Mouse (Mus musculus): ENCODE results near the gene Ssh3. TPM values are rescaled to one million over a fixed set of nuclear protein-coding genes. Genes with fewer than 3 reads are reported as not detected.
"Not testable (repeated sequence)": the region's sequence is repeated elsewhere in the genome, so short reads cannot be mapped to it uniquely, and the experiment has no call there.

The Ssh3 gene
- total and polyA plus RNA-seq, 2 experiments from 2014 or later: 6.4 to 11.6 TPM

DNA sequence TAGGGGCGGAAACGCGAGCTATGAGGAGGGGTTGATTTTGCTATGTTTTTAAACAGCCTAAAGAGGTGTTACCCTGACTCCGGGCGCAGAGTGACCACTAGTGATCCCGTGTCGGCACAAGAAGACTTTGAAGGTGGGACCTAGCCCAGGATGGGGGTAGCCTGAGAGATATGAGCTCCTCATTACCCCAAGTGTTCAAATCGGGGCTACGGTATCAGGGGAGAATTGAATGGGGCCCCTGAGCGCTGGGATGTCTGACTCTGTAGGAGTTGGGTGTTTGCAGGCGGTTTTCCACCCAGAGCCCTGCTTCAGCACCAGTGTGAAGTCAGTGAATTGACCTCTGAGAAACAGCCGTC lies 11.1 kb downstream of the Ssh3 start:
- peak overlapping the region; percentile 70 for H3K4me3 ChIP-seq (ENCODE audit: low read depth, low read length)
- H3K9me3 ChIP-seq (replicated peaks; ENCODE audit: control insufficient read depth, low read length): no peaks in the 10 kb centered on the region
- DNase-seq (ENCODE audit: low spot score) (no peak), ATAC-seq (ENCODE audit: insufficient read depth, low read depth) (no peak)
- no peak for TF ChIP-seq EP300 (IDR thresholded peaks at IDR 0.05; ENCODE audit: low read depth)
- no peak for TF ChIP-seq CTCF (IDR thresholded peaks at IDR 0.05; ENCODE audit: low read depth)
- peak overlapping the region; percentile 39; the same call in 1 of the 2 replicates for H3K27ac ChIP-seq (ENCODE audit: low read depth)
- H3K9ac ChIP-seq (replicated peaks; ENCODE audit: low read depth, low read length): peak overlapping the region; percentile 32; the same call in 1 of the 2 replicates
- 18% methylated on average over 12 of the region's 12 CpGs for WGBS
- H3K4me1 ChIP-seq (ENCODE audit: control insufficient read depth, insufficient read depth): 0 out of 2 replicates have a peak, but pooled peaks cover 3% of the 10 kb centered on the region
- no peaks in the 10 kb centered on the region for H3K36me3 ChIP-seq (replicated peaks; ENCODE audit: control insufficient read depth, insufficient read depth, low read length)
- H3K27me3 ChIP-seq (ENCODE audit: control insufficient read depth, insufficient read depth, low read length): no peaks in the 10 kb centered on the region
- H3K4me2 ChIP-seq (ENCODE audit: low read depth, low read length): peak overlapping the region; percentile 89

DNA sequence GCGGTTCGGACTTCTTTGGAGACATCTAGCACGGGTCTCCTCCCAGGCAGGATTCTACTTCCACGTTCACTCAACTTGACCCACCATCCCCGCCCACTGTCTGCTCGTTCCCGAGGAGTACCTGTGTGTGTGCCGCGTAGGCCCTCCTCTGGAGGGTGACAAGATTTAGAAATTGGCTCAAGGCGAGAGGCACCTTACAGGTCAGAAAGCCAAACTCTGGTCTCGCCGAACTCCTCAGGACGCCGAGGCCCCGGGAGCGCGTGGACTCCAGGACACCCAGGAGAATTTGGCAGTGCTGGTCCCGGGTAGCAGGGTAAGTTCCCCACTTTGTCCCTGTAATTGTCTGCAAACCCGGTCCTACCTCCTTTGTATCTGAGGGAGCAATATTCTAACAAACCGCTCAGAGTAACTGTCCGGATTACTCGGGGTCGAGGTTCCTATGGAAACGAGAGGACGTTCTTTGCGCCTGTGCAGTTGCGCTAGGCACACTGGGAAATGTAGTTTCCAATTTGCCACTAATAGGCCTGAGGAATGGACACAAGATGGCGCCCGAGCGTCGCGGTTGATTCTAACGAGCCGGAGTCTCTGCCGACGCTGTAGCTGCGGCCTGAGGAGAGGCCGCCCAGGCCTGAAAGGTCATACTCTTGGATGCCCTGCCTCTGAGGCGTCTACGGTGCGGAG lies 11.6 kb downstream of the Ssh3 start:
- Histone ChIP-seq H3K27ac (ENCODE audit: low read depth) (peak overlapping the region; percentile 39; the same call in 1 of the 2 replicates), H3K36me3 (replicated peaks; ENCODE audit: control insufficient read depth, insufficient read depth, low read length) (no peaks in the 10 kb centered on the region), H3K9me3 (replicated peaks; ENCODE audit: control insufficient read depth, low read length) (no peaks in the 10 kb centered on the region), H3K4me1 (ENCODE audit: control insufficient read depth, insufficient read depth) (0 out of 2 replicates have a peak, but pooled peaks cover 3% of the 10 kb centered on the region), H3K4me3 (ENCODE audit: low read depth, low read length) (peak overlapping the region; percentile 70), H3K27me3 (ENCODE audit: control insufficient read depth, insufficient read depth, low read length) (no peaks in the 10 kb centered on the region), H3K4me2 (ENCODE audit: low read depth, low read length) (peak overlapping the region; percentile 89), H3K9ac (replicated peaks; ENCODE audit: low read depth, low read length) (peak overlapping the region; percentile 32; the same call in 1 of the 2 replicates)
- under 1% methylated on average over 41 of the region's 41 CpGs for WGBS
- peak; percentile 93 for ATAC-seq (ENCODE audit: insufficient read depth, low read depth)
- DNase-seq (ENCODE audit: low spot score): peak; percentile 95
- no peak for TF ChIP-seq EP300 (IDR thresholded peaks at IDR 0.05; ENCODE audit: low read depth)
- TF ChIP-seq CTCF (IDR thresholded peaks at IDR 0.05; ENCODE audit: low read depth): peak; percentile 96

DNA sequence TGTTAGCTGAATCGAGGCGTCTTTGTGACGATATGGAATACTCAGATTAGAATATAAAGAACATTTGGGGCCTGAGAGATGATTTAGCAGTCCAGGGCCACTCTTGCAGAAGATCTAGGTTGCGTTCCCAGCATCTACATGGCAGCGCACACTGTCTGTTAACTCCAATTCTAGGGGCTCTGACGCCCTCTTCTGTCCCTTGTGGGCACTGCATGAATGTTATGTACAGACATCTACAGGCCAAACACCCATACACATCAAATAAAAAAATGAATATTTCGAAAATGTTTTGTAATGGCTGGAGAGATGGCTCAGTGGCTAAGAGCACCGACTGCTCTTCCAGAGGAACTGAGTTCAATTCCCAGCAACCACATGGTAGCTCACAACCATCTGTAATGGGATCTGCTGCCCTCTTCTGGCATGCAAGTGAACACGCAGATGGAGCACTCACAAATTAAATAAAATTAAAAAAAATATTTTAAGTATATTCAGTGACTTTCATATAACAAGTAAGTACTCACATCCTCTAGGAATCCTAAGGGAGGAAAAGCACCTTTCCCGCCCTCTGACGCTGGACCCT lies 13.3 kb downstream of the Ssh3 start:
- Histone ChIP-seq H3K4me2 (ENCODE audit: low read depth, low read length) (no peak overlapping the region), H3K9me3 (replicated peaks; ENCODE audit: control insufficient read depth, low read length) (no peaks in the 10 kb centered on the region), H3K36me3 (replicated peaks; ENCODE audit: control insufficient read depth, insufficient read depth, low read length) (no peaks in the 10 kb centered on the region), H3K9ac (replicated peaks; ENCODE audit: low read depth, low read length) (no peak overlapping the region), H3K4me3 (ENCODE audit: low read depth, low read length) (no peak overlapping the region), H3K27me3 (ENCODE audit: control insufficient read depth, insufficient read depth, low read length) (no peaks in the 10 kb centered on the region), H3K4me1 (ENCODE audit: control insufficient read depth, insufficient read depth) (0 out of 2 replicates have a peak, but pooled peaks cover 3% of the 10 kb centered on the region), H3K27ac (ENCODE audit: low read depth) (no peak overlapping the region)
- ATAC-seq (ENCODE audit: insufficient read depth, low read depth): no peak
- no peak for TF ChIP-seq EP300 (IDR thresholded peaks at IDR 0.05; ENCODE audit: low read depth)
- 0 out of 2 replicates have a peak, but pooled peaks have one; percentile 19 for TF ChIP-seq CTCF (IDR thresholded peaks at IDR 0.05; ENCODE audit: low read depth)
- DNase-seq (ENCODE audit: low spot score): no peak
- 76% methylated on average over 11 of the region's 11 CpGs for WGBS

DNA sequence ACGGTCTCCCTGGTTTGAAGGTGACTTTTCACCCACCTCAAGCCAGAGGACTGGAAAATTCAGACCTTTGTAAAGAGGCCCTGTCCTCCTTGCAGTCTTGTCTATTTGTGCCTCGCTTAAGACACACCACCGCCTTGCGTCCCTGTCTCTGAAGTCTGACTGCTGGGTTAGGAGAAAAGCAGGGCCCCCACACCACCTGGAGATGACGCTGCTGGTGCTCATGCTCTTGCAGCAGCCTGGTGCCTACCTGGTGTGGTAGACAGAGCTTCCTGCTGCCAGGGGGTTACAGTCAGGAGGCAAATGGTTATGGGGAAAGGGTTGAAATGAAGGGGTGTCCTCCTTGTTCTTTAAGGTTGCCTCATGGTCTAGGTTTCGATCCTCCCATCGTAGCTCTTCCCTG lies 14.8 kb downstream of the Ssh3 start:
- 83% methylated on average over 7 of the region's 7 CpGs for WGBS
- H3K4me3 ChIP-seq (ENCODE audit: low read depth, low read length): no peak overlapping the region
- no peaks in the 10 kb centered on the region for H3K36me3 ChIP-seq (replicated peaks; ENCODE audit: control insufficient read depth, insufficient read depth, low read length)
- no peak overlapping the region for H3K9ac ChIP-seq (replicated peaks; ENCODE audit: low read depth, low read length)
- 0 out of 2 replicates have a peak, but pooled peaks cover 3% of the 10 kb centered on the region for H3K4me1 ChIP-seq (ENCODE audit: control insufficient read depth, insufficient read depth)
- no peak overlapping the region for H3K27ac ChIP-seq (ENCODE audit: low read depth)
- no peak for DNase-seq (ENCODE audit: low spot score)
- no peaks in the 10 kb centered on the region for H3K27me3 ChIP-seq (ENCODE audit: control insufficient read depth, insufficient read depth, low read length)
- no peak for TF ChIP-seq EP300 (IDR thresholded peaks at IDR 0.05; ENCODE audit: low read depth)
- no peak for TF ChIP-seq CTCF (IDR thresholded peaks at IDR 0.05; ENCODE audit: low read depth)
- no peak for ATAC-seq (ENCODE audit: insufficient read depth, low read depth)
- no peaks in the 10 kb centered on the region for H3K9me3 ChIP-seq (replicated peaks; ENCODE audit: control insufficient read depth, low read length)
- H3K4me2 ChIP-seq (ENCODE audit: low read depth, low read length): no peak overlapping the region

DNA sequence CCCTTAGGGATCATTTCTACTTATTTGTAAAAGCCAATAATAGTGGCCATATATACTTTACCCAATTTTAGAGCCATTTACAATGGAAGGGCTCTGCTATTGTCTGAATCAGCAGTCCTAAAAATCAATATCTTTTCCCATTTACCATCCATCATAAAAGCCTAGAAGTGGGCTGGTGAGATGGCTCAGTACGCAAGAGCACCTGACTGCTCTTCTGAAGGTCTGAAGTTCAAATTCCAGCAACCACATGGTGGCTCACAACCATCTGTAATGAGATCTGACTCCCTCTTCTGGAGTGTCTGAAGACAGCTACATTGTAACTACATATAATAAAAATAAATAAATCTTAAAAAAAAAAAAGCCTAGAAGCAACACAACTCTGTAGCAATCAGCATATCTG lies 20.3 kb downstream of the Ssh3 start:
- DNase-seq (ENCODE audit: low spot score); H3K4me1 ChIP-seq (ENCODE audit: control insufficient read depth, insufficient read depth); H3K4me2 ChIP-seq (ENCODE audit: low read depth, low read length); H3K9ac ChIP-seq (replicated peaks; ENCODE audit: low read depth, low read length); H3K36me3 ChIP-seq (replicated peaks; ENCODE audit: control insufficient read depth, insufficient read depth, low read length); H3K27ac ChIP-seq (ENCODE audit: low read depth); H3K9me3 ChIP-seq (replicated peaks; ENCODE audit: control insufficient read depth, low read length); H3K4me3 ChIP-seq (ENCODE audit: low read depth, low read length); ATAC-seq (ENCODE audit: insufficient read depth, low read depth); H3K27me3 ChIP-seq (ENCODE audit: control insufficient read depth, insufficient read depth, low read length): not testable (repeated sequence)
- 79% methylated on average over 1 of the region's 1 CpGs for WGBS

All from heart, postnatal 0 days (tissue).